Mouse (Mus musculus) ES-Bruce4 (cell line): ENCODE results near the gene Gcdh.

Experiments used
- CTCF ChIP-seq: IDR thresholded peaks from one replicate; pipeline ENCODE4 v1.8.1; 2011; ENCODE audit warnings: low read depth, low read length
- EP300 ChIP-seq: IDR thresholded peaks from 2 replicates; pipeline ENCODE4 v1.6.1; 2011; ENCODE audit warnings: low read depth, low read length; ENCODE audit not compliant: insufficient read depth
- POLR2A ChIP-seq: IDR thresholded peaks from one replicate; pipeline ENCODE4 v1.8.1; 2011; ENCODE audit warnings: low read length; ENCODE audit not compliant: insufficient read depth

DNA sequence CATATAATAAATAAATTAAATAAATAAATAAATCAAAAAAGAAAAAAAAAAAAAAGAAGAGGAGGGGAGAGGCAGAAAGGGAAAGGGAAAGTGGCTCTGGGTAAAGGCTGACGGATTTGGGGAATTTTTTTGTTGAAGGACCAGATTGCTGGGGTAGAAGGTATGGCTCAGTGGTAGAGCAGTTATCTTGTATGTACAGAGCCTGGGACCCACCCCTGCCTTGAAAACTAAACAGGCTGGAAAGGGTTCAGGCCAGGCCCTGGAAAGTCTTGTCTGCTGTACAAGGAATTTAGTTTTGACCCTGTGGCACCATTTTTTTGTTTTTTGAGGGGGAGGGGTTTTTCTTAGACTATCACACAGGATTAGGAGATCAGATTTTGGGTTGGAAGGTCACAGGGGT is 14.8 kb downstream of the Gcdh start:
- TF ChIP-seq POLR2A (no peak), CTCF (no peak), EP300 (no peak)
